Mouse (Mus musculus): ENCODE measurements around the gene Bpifc. TPM values are rescaled to one million over a fixed set of nuclear protein-coding genes. Genes with fewer than 3 reads are reported as not detected.
"Not testable (repeated sequence)": the region's sequence is repeated elsewhere in the genome, so short reads cannot be mapped to it uniquely, and the experiment has no call there.

The Bpifc gene
- polyA plus RNA-seq, 1 experiment from 2014 or later, result not detected

- Histone ChIP-seq H3K79me2 (ENCODE audit: inconsistent target) (peaks cover 71% of the 10 kb centered on the region), H3K36me3 (ENCODE audit: inconsistent target) (peaks cover 50% of the 10 kb centered on the region)
- H3K4me3 ChIP-seq (ENCODE audit: inconsistent target); H3K27ac ChIP-seq: not testable (repeated sequence)
- 83% methylated on average over 1 of the region's 1 CpGs for WGBS (ENCODE audit: missing documents)
Observed at GRCm38 (mm10) chr10:86026807-86027206, 15.1 kb upstream of the Bpifc start.

- peaks cover 46% of the 10 kb centered on the region; the same call in 1 of the 2 replicates for H3K36me3 ChIP-seq (ENCODE audit: inconsistent target)
- 97% methylated on average over 3 of the region's 3 CpGs for whole genome bisulfite sequencing (ENCODE audit: missing documents)
- peaks cover 71% of the 10 kb centered on the region for H3K79me2 ChIP-seq (ENCODE audit: inconsistent target)
- H3K27ac ChIP-seq, result no peak overlapping the region
- no peak overlapping the region for H3K4me3 ChIP-seq (ENCODE audit: inconsistent target)
Observed at GRCm38 (mm10) chr10:86026354-86026753, 14.7 kb upstream of the Bpifc start.

- no peak overlapping the region for H3K27ac ChIP-seq
- H3K4me3 ChIP-seq (ENCODE audit: inconsistent target), result no peak overlapping the region
- 96% methylated on average over 2 of the region's 2 CpGs for WGBS (ENCODE audit: missing documents)
- H3K79me2 ChIP-seq (ENCODE audit: inconsistent target), result peaks cover 71% of the 10 kb centered on the region
- peaks cover 42% of the 10 kb centered on the region; the same call in 1 of the 2 replicates for H3K36me3 ChIP-seq (ENCODE audit: inconsistent target)
Observed at GRCm38 (mm10) chr10:86025906-86026305, 14.2 kb upstream of the Bpifc start.

GRCm38 (mm10) chr10:86023149-86023548 lies 11.5 kb upstream of the Bpifc start:
- Histone ChIP-seq H3K27ac (no peak overlapping the region), H3K4me3 (ENCODE audit: inconsistent target) (peak overlapping the region; percentile 69; the same call in 1 of the 2 replicates), H3K79me2 (ENCODE audit: inconsistent target) (peaks cover 60% of the 10 kb centered on the region), H3K36me3 (ENCODE audit: inconsistent target) (peaks cover 17% of the 10 kb centered on the region; the same call in 1 of the 2 replicates)

- 0 out of 2 replicates have a peak, but pooled peaks cover 13% of the 10 kb centered on the region for H3K36me3 ChIP-seq (ENCODE audit: inconsistent target)
- WGBS (ENCODE audit: missing documents), result 5% methylated on average over 6 of the region's 6 CpGs
- peaks cover 53% of the 10 kb centered on the region for H3K79me2 ChIP-seq (ENCODE audit: inconsistent target)
- peak overlapping the region; percentile 38 for H3K27ac ChIP-seq
- H3K4me3 ChIP-seq (ENCODE audit: inconsistent target), result peak overlapping the region; percentile 69
Observed at GRCm38 (mm10) chr10:86022474-86022816, 10.8 kb upstream of the Bpifc start.

GRCm38 (mm10) chr10:86021749-86022473 lies 10.2 kb upstream of the Bpifc start, which contains the start of gene Fbxo7:
Gene Fbxo7, plus strand, starts transcription at chr10:86021972.
- H3K4me3 ChIP-seq (ENCODE audit: inconsistent target), result peak within 1 kb of the TSS; percentile 69
- peak within 1 kb of the TSS; percentile 38 for H3K27ac ChIP-seq
- 0 out of 2 replicates have a peak, but pooled peaks cover 8% of the 10 kb centered on the region for H3K36me3 ChIP-seq (ENCODE audit: inconsistent target)
- WGBS (ENCODE audit: missing documents), result under 1% methylated on average over 73 of the region's 82 CpGs
- peaks cover 47% of the 10 kb centered on the region for H3K79me2 ChIP-seq (ENCODE audit: inconsistent target)

GRCm38 (mm10) chr10:86021408-86021748 lies 9.7 kb upstream of the Bpifc start:
- Histone ChIP-seq H3K27ac (no peak overlapping the region), H3K79me2 (ENCODE audit: inconsistent target) (peaks cover 42% of the 10 kb centered on the region), H3K36me3 (ENCODE audit: inconsistent target) (0 out of 2 replicates have a peak, but pooled peaks cover 3% of the 10 kb centered on the region), H3K4me3 (ENCODE audit: inconsistent target) (no peak overlapping the region)
- 2% methylated on average over 3 of the region's 3 CpGs for WGBS (ENCODE audit: missing documents)

- H3K79me2 ChIP-seq (ENCODE audit: inconsistent target), result peaks cover 16% of the 10 kb centered on the region
- no peaks in the 10 kb centered on the region for H3K36me3 ChIP-seq (ENCODE audit: inconsistent target)
- H3K27ac ChIP-seq, result no peak overlapping the region
- no peak overlapping the region for H3K4me3 ChIP-seq (ENCODE audit: inconsistent target)
- 50% methylated on average over 4 of the region's 5 CpGs for WGBS (ENCODE audit: missing documents)
Observed at GRCm38 (mm10) chr10:86018813-86019212, 7.1 kb upstream of the Bpifc start.

GRCm38 (mm10) chr10:86017781-86018180 lies 6.1 kb upstream of the Bpifc start:
- Histone ChIP-seq H3K36me3 (ENCODE audit: inconsistent target) (no peaks in the 10 kb centered on the region), H3K4me3 (ENCODE audit: inconsistent target) (no peak overlapping the region), H3K27ac (no peak overlapping the region), H3K79me2 (ENCODE audit: inconsistent target) (peaks cover 6% of the 10 kb centered on the region)
- WGBS (ENCODE audit: missing documents), result 97% methylated on average over 7 of the region's 7 CpGs

- H3K27ac ChIP-seq, result no peak overlapping the region
- WGBS (ENCODE audit: missing documents), result 4% methylated on average over 2 of the region's 2 CpGs
- H3K79me2 ChIP-seq (ENCODE audit: inconsistent target), result no peaks in the 10 kb centered on the region
- H3K4me3 ChIP-seq (ENCODE audit: inconsistent target), result no peak overlapping the region
- H3K36me3 ChIP-seq (ENCODE audit: inconsistent target), result no peaks in the 10 kb centered on the region
Observed at GRCm38 (mm10) chr10:86011172-86011571, 523 bp downstream of the Bpifc start.

GRCm38 (mm10) chr10:86010636-86011035 lies 1.1 kb downstream of the Bpifc start:
- no peak overlapping the region for H3K27ac ChIP-seq
- H3K36me3 ChIP-seq (ENCODE audit: inconsistent target), result no peaks in the 10 kb centered on the region
- WGBS (ENCODE audit: missing documents), result 2% methylated on average over 6 of the region's 6 CpGs
- H3K79me2 ChIP-seq (ENCODE audit: inconsistent target), result no peaks in the 10 kb centered on the region
- H3K4me3 ChIP-seq (ENCODE audit: inconsistent target), result no peak overlapping the region

GRCm38 (mm10) chr10:86009688-86010087 lies 2.0 kb downstream of the Bpifc start:
- Histone ChIP-seq H3K79me2 (ENCODE audit: inconsistent target) (no peaks in the 10 kb centered on the region), H3K4me3 (ENCODE audit: inconsistent target) (no peak overlapping the region), H3K27ac (no peak overlapping the region), H3K36me3 (ENCODE audit: inconsistent target) (no peaks in the 10 kb centered on the region)
- 97% methylated on average over 2 of the region's 2 CpGs for WGBS (ENCODE audit: missing documents)

GRCm38 (mm10) chr10:86006455-86006854 lies 5.2 kb downstream of the Bpifc start:
- H3K27ac ChIP-seq, result no peak overlapping the region
- H3K36me3 ChIP-seq (ENCODE audit: inconsistent target), result no peaks in the 10 kb centered on the region
- H3K4me3 ChIP-seq (ENCODE audit: inconsistent target), result no peak overlapping the region
- no peaks in the 10 kb centered on the region for H3K79me2 ChIP-seq (ENCODE audit: inconsistent target)
- WGBS (ENCODE audit: missing documents), result 81% methylated on average over 5 of the region's 5 CpGs

- no peak overlapping the region for H3K4me3 ChIP-seq (ENCODE audit: inconsistent target)
- no peaks in the 10 kb centered on the region for H3K36me3 ChIP-seq (ENCODE audit: inconsistent target)
- 70% methylated on average over 4 of the region's 4 CpGs for WGBS (ENCODE audit: missing documents)
- H3K79me2 ChIP-seq (ENCODE audit: inconsistent target), result no peaks in the 10 kb centered on the region
- no peak overlapping the region for H3K27ac ChIP-seq
Observed at GRCm38 (mm10) chr10:86000447-86000846, 11.2 kb downstream of the Bpifc start.

GRCm38 (mm10) chr10:85994543-85995104 lies 17.1 kb downstream of the Bpifc start:
- Histone ChIP-seq H3K4me3 (ENCODE audit: inconsistent target) (no peak overlapping the region), H3K79me2 (ENCODE audit: inconsistent target) (no peaks in the 10 kb centered on the region), H3K36me3 (ENCODE audit: inconsistent target) (no peaks in the 10 kb centered on the region), H3K27ac (no peak overlapping the region)
- 91% methylated on average over 5 of the region's 5 CpGs for WGBS (ENCODE audit: missing documents)

Data from macrophage (primary cell).